Comparison of ENCODE assay signal across 9 mouse cellular contexts in genomic region chr10:89383462-89383861, GRCm38 (mm10). TPM values are rescaled to one million over a fixed set of nuclear protein-coding genes. Genes with fewer than 3 reads are reported as not detected.
A peak's percentile ranks its signal among the peaks of the same experiment; 100 is the strongest.
DNase-seq lines count a peak whose midpoint lies in the region; ATAC-seq and TF ChIP-seq lines count a peak whose summit lies in the region.
"Had no signal": no experiment of that assay in that cellular context is flagged by ENCODE, and none has a peak within 500 bp of the region (broad histone marks: within the 10 kb centered on the region; RNA-seq: fewer than 3 reads in every experiment).

No protein-coding gene starts in this region.

- DNase-seq in CD4-positive, CD25-positive, alpha-beta regulatory T cell, adult 2 months (ENCODE audit: low read depth, low spot score): peak; percentile 82
- peak; percentile 32 to 66 for DNase-seq in adrenal gland, postnatal 4 days (ENCODE audit: low spot score in 2 of 2)
- DNase-seq in fibroblast of lung, adult 2 months (ENCODE audit: low read depth): peak; percentile 15
- DNase-seq in kidney, postnatal 10 days: peak; percentile 92
- DNase-seq in liver, embryonic 14.5 days (ENCODE audit: low read depth in 3 of 3, low spot score in 3 of 3): peak; percentile 33 to 55 (median 45)
- DNase-seq in thymus, adult 18-20 months: peak; percentile 29 to 30

- peak; percentile 58; the same call in 1 of the 2 replicates for ATAC-seq in heart, embryonic 16.5 days (replicated peaks; ENCODE audit: extremely low read depth, insufficient read depth, low FRiP score)
- ATAC-seq in liver, embryonic 14.5 days (ENCODE audit: insufficient read depth): 0 out of 2 replicates have a peak, but pooled peaks have one; percentile 41
- ATAC-seq in neural tube, embryonic 14.5 days (ENCODE audit: low read depth): peak; percentile 82

- no peak overlapping the region for H3K4me3 ChIP-seq in heart, embryonic 16.5 days (ENCODE audit: low read length)
- H3K4me3 ChIP-seq in liver, embryonic 14.5 days (ENCODE audit: insufficient read depth in 1 of 2, low read depth in 2 of 2, low read length in 2 of 2): no peak overlapping the region
- H3K4me3 ChIP-seq in neural tube, embryonic 14.5 days (ENCODE audit: low read depth, low read length): no peak overlapping the region
- H3K4me3 ChIP-seq: erythroblast, embryonic 14.5 days had no signal

- no peaks in the 10 kb centered on the region for H3K4me1 ChIP-seq in heart, embryonic 16.5 days (ENCODE audit: control insufficient read depth, insufficient read depth, low read length)
- H3K4me1 ChIP-seq in liver, embryonic 14.5 days (replicated peaks; ENCODE audit: control insufficient read depth in 2 of 2, insufficient read depth in 2 of 2, low read length in 1 of 2): no peaks in the 10 kb centered on the region
- no peaks in the 10 kb centered on the region for H3K4me1 ChIP-seq in neural tube, embryonic 14.5 days (ENCODE audit: control insufficient read depth, insufficient read depth, low read length)

- peak; percentile 94 for TF ChIP-seq CTCF in liver, embryonic 14.5 days (IDR thresholded peaks at IDR 0.05; ENCODE audit: low read depth)

- TF ChIP-seq EP300 in liver, embryonic 14.5 days (IDR thresholded peaks at IDR 0.05; ENCODE audit: low read depth): no peak

- H3K9ac ChIP-seq in heart, embryonic 16.5 days (ENCODE audit: low read length): no peak overlapping the region
- H3K9ac ChIP-seq in liver, embryonic 14.5 days (replicated peaks): no peak overlapping the region
- H3K9ac ChIP-seq in neural tube, embryonic 14.5 days (replicated peaks; ENCODE audit: low read depth, low read length): no peak overlapping the region

- H3K36me3 ChIP-seq in heart, embryonic 16.5 days (ENCODE audit: control insufficient read depth, insufficient read depth): no peaks in the 10 kb centered on the region
- H3K36me3 ChIP-seq in liver, embryonic 14.5 days (replicated peaks; ENCODE audit: control insufficient read depth, insufficient read depth, low read depth): no peaks in the 10 kb centered on the region
- H3K36me3 ChIP-seq in neural tube, embryonic 14.5 days (ENCODE audit: control insufficient read depth, insufficient read depth, low read length): no peaks in the 10 kb centered on the region

- no peak overlapping the region for H3K4me2 ChIP-seq in heart, embryonic 16.5 days (ENCODE audit: low read depth, low read length)
- no peak overlapping the region for H3K4me2 ChIP-seq in liver, embryonic 14.5 days (ENCODE audit: low read depth)
- H3K4me2 ChIP-seq in neural tube, embryonic 14.5 days (ENCODE audit: low read depth, low read length): no peak overlapping the region

- WGBS in heart, embryonic 16.5 days: 8% methylated on average over 5 of the region's 5 CpGs
- 2% methylated on average over 5 of the region's 5 CpGs for WGBS in liver, embryonic 14.5 days (ENCODE audit: insufficient replicate concordance)
- WGBS in neural tube, embryonic 14.5 days: 5% methylated on average over 5 of the region's 5 CpGs

- no peaks in the 10 kb centered on the region for H3K27me3 ChIP-seq in heart, embryonic 16.5 days (ENCODE audit: control insufficient read depth, insufficient read depth, low read length)
- no peaks in the 10 kb centered on the region for H3K27me3 ChIP-seq in liver, embryonic 14.5 days (ENCODE audit: control insufficient read depth, insufficient read depth, low read length)
- H3K27me3 ChIP-seq in neural tube, embryonic 14.5 days (ENCODE audit: control insufficient read depth, insufficient read depth, low read length): no peaks in the 10 kb centered on the region

- H3K9me3 ChIP-seq in heart, embryonic 16.5 days (replicated peaks; ENCODE audit: control insufficient read depth, low read length): no peaks in the 10 kb centered on the region
- H3K9me3 ChIP-seq in liver, embryonic 14.5 days (ENCODE audit: control insufficient read depth, low read length): no peaks in the 10 kb centered on the region
- H3K9me3 ChIP-seq in neural tube, embryonic 14.5 days (ENCODE audit: control insufficient read depth, low read length): no peaks in the 10 kb centered on the region

- H3K27ac ChIP-seq in heart, embryonic 16.5 days (ENCODE audit: low read length): no peak overlapping the region
- no peak overlapping the region for H3K27ac ChIP-seq in liver, embryonic 14.5 days
- H3K27ac ChIP-seq in neural tube, embryonic 14.5 days (ENCODE audit: low read depth, low read length): no peak overlapping the region

RNA-seq across cellular contexts. Expression of gene Ano4, which starts 38.9 kb away (rescaled TPM):
- total RNA-seq in adrenal gland, postnatal 4 days (2021): 1 to 10 TPM; 1.8 to 1.9 TPM
- 2.5 and 3.5 TPM in 2 replicates for polyA plus RNA-seq in heart, embryonic 16.5 days (2015; fragmentation: Nextera tagmentation; extraction: Ambion mirVana)
- polyA plus RNA-seq in liver, embryonic 14.5 days (2012; rRNA removed): 0.01 and 0.08 TPM in 2 replicates
- polyA plus RNA-seq in liver, embryonic 14.5 days (2014; fragmentation: Nextera tagmentation; extraction: Ambion mirVana): 0.03 and 0.15 TPM in 2 replicates
- polyA plus RNA-seq in neural tube, embryonic 14.5 days (2014; fragmentation: Nextera tagmentation; extraction: Ambion mirVana): 15.4 and 17.1 TPM in 2 replicates
- polyA plus RNA-seq: erythroblast, embryonic 14.5 days had no signal

Comparison
In these comparisons a context has a peak if more than half of its experiments do, and no peak if none do; other contexts are left out.
1. DNase-seq: peak in every context shown above with its lines; median percentile 92 in kidney, postnatal 10 days; 82 in CD4-positive, CD25-positive, alpha-beta regulatory T cell, adult 2 months; 49 in adrenal gland, postnatal 4 days; 45 in liver, embryonic 14.5 days; 30 in thymus, adult 18-20 months; 15 in fibroblast of lung, adult 2 months.